Mouse (Mus musculus) embryonic fibroblast, embryonic 13.5 days (primary cell): ENCODE measurements at regions not wholly inside any gene's neighbourhood (a gene's known extent, or its start where the extent isn't known, plus 50 kb on each side); places are given as distances from the start of the nearest gene placed in this dataset.
"Not testable (repeated sequence)": the region's sequence is repeated elsewhere in the genome, so short reads cannot be mapped to it uniquely, and the experiment has no call there.

Source experiments
- H3K27ac ChIP-seq: 2 replicates; pipeline ENCODE4 v1.5.1; 2012; ENCODE audit warnings: low read length, control low read depth, inconsistent platforms; ENCODE audit not compliant: insufficient read depth
- H3K4me1 ChIP-seq: 2 replicates; pipeline ENCODE4 v1.6.1; 2011; ENCODE audit warnings: low read length; ENCODE audit not compliant: control insufficient read depth, insufficient read depth
- H3K4me3 ChIP-seq: 2 replicates; pipeline ENCODE4 v1.5.1; 2011; ENCODE audit warnings: mild to moderate bottlenecking, control low read depth, low read length; ENCODE audit not compliant: insufficient read depth
- CTCF ChIP-seq: IDR thresholded peaks from 2 replicates; pipeline ENCODE4 v1.5.1; 2011; ENCODE audit warnings: mild to moderate bottlenecking, control low read depth, low read length, moderate library complexity, borderline replicate concordance; ENCODE audit not compliant: insufficient read depth
- POLR2A ChIP-seq: IDR thresholded peaks from 2 replicates; pipeline ENCODE4 v1.6.1; 2011; ENCODE audit warnings: low read depth, mild to moderate bottlenecking, control low read depth, low read length, moderate library complexity

- H3K4me3 ChIP-seq, result no peak overlapping the region
- TF ChIP-seq POLR2A, result no peak
- TF ChIP-seq CTCF, result no peak
- no peak overlapping the region for H3K27ac ChIP-seq
Measured at GRCm38 (mm10) chr5:97787001-97787400, 243.8 kb downstream of the Antxr2 start.

GRCm38 (mm10) chr5:97775100-97775499 is 255.7 kb downstream of the Antxr2 start:
- H3K27ac ChIP-seq, H3K4me1 ChIP-seq, H3K4me3 ChIP-seq: not testable (repeated sequence)

More at GRCm38 (mm10) chr5:97787001-97787400, 243.8 kb downstream of the Antxr2 start:
- no peaks in the 10 kb centered on the region for H3K4me1 ChIP-seq

GRCm38 (mm10) chr5:97773451-97773850 is 257.4 kb downstream of the Antxr2 start:
- H3K27ac ChIP-seq, H3K4me3 ChIP-seq, H3K4me1 ChIP-seq: not testable (repeated sequence)

GRCm38 (mm10) chr5:97737339-97737738 is 280.5 kb upstream of the Gk2 start:
- TF ChIP-seq CTCF, result no peak
- TF ChIP-seq POLR2A, result no peak
- Histone ChIP-seq H3K4me1 (no peaks in the 10 kb centered on the region), H3K27ac (no peak overlapping the region)

GRCm38 (mm10) chr5:97730920-97731319 is 274.1 kb upstream of the Gk2 start:
- no peaks in the 10 kb centered on the region for H3K4me1 ChIP-seq
- no peak overlapping the region for H3K4me3 ChIP-seq
- H3K27ac ChIP-seq, result no peak overlapping the region
- TF ChIP-seq POLR2A (no peak), CTCF (no peak)

More at GRCm38 (mm10) chr5:97737339-97737738, 280.5 kb upstream of the Gk2 start:
- H3K4me3 ChIP-seq, result no peak overlapping the region

GRCm38 (mm10) chr5:97719364-97719763 is 262.5 kb upstream of the Gk2 start:
- H3K27ac ChIP-seq, result not testable (repeated sequence)

GRCm38 (mm10) chr5:97705270-97705669 is 248.4 kb upstream of the Gk2 start:
- Histone ChIP-seq H3K27ac (no peak overlapping the region), H3K4me3 (no peak overlapping the region), H3K4me1 (no peaks in the 10 kb centered on the region)
- TF ChIP-seq CTCF, result no peak
- no peak for TF ChIP-seq POLR2A

More at GRCm38 (mm10) chr5:97719364-97719763, 262.5 kb upstream of the Gk2 start:
- not testable (repeated sequence) for H3K4me1 ChIP-seq, H3K4me3 ChIP-seq

GRCm38 (mm10) chr5:97700507-97700906 is 243.7 kb upstream of the Gk2 start:
- Histone ChIP-seq H3K4me3 (no peak overlapping the region), H3K27ac (no peak overlapping the region), H3K4me1 (no peaks in the 10 kb centered on the region)
- TF ChIP-seq CTCF (no peak), POLR2A (no peak)

- H3K4me1 ChIP-seq, result no peaks in the 10 kb centered on the region
- TF ChIP-seq CTCF (no peak), POLR2A (no peak)
- H3K27ac ChIP-seq, result no peak overlapping the region
- H3K4me3 ChIP-seq, result no peak overlapping the region
Measured at GRCm38 (mm10) chr5:97697581-97698134, 240.8 kb upstream of the Gk2 start.

- no peak overlapping the region for H3K27ac ChIP-seq
- H3K4me3 ChIP-seq, result no peak overlapping the region
- TF ChIP-seq POLR2A (no peak), CTCF (no peak)
- H3K4me1 ChIP-seq, result no peaks in the 10 kb centered on the region
Measured at GRCm38 (mm10) chr5:97693333-97693940, 236.6 kb upstream of the Gk2 start.

- Histone ChIP-seq H3K4me1 (no peaks in the 10 kb centered on the region), H3K27ac (no peak overlapping the region), H3K4me3 (no peak overlapping the region)
- TF ChIP-seq POLR2A, result no peak
- no peak for TF ChIP-seq CTCF
Measured at GRCm38 (mm10) chr5:97685443-97685842, 228.6 kb upstream of the Gk2 start.
